Mouse (Mus musculus) embryo, embryonic 11 days (tissue): ENCODE data around the gene Cavin3.
A peak's percentile ranks its signal among the peaks of the same experiment; 100 is the strongest.
"Not testable (repeated sequence)": the region's sequence is repeated elsewhere in the genome, so short reads cannot be mapped to it uniquely, and the experiment has no call there.

Experiments used
- DNase-seq: peaks from one replicate; pipeline ENCODE4 v3.0.0-alpha.2; 2015

Gene Cavin3

DNA sequence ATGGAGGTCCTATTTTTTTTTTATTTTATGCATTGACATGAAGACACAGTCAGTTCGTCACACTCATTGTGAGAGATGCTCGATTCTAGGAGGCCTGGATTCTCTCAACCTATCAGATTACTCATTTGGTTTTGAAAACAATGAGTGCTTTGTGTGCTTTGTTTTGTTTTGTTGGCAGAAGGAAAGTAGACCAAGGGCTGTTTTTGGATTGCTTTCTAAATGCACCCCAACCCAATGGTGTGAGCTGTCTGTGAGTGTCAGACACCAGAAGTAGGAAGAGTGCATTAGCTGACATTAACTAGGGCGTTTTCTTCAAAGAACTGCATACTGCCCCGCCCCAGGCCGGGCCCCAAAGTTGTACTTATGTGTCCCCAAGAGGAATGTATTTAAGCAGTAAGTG lies 2.0 kb downstream of the Cavin3 start:
- DNase-seq: no peak

DNA sequence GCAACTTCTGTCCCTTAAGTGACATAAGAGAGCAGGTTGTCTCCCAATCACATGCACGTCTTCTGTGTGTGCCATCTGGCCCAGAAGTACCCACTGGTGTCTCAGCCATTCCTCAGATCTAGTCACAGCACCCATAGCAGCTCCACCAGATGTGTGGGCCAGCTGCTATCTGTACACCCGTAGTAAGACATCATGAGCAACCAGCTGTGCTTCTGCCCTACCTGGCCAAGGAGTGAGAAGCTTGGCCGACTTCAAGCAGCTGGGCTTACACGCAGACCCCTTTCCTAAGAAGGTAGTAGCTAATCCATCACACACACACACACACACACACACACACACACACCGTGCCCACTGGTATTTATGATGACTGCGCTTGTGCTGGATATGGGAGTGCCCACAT lies 2.9 kb downstream of the Cavin3 start:
- DNase-seq: no peak

DNA sequence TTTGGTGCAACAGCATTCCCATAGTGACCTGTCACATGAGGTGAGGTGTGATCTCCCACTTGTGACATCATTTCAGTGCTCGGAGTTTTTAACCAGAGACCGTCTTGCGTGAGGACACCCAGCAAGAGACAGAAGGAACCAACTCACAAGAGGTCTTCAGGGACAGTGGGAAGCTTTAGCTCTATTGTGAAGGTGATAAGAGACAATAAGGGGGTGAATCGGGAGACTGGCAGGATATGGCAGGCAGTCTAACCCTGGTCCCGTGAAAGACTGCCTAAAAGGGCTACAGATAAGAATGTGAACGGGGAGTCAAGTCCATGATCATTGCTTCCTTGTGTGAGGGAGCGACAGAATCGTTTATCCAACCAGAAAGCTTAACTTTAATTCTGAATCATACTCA lies 3.8 kb downstream of the Cavin3 start:
- no peak for DNase-seq

- DNase-seq: peak; percentile 67
Observed at GRCm38 (mm10) chr7:105477841-105478240, 4.3 kb downstream of the Cavin3 start.

DNA sequence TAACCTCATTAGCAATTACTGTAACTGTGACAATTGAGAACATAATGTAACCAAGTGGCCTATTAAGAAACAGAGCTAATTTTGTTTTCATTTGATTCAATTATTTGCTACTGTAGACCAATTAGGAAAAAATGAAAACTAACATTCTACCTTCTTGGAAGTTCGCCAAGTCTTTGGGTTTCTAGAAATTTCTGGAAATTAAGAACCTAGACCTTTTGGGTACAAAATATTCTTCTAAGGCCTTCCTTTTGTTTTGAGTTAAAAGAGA lies 4.7 kb downstream of the Cavin3 start:
- DNase-seq: no peak

GRCm38 (mm10) chr7:105476683-105477432 lies 5.2 kb downstream of the Cavin3 start:
- DNase-seq: no peak

DNA sequence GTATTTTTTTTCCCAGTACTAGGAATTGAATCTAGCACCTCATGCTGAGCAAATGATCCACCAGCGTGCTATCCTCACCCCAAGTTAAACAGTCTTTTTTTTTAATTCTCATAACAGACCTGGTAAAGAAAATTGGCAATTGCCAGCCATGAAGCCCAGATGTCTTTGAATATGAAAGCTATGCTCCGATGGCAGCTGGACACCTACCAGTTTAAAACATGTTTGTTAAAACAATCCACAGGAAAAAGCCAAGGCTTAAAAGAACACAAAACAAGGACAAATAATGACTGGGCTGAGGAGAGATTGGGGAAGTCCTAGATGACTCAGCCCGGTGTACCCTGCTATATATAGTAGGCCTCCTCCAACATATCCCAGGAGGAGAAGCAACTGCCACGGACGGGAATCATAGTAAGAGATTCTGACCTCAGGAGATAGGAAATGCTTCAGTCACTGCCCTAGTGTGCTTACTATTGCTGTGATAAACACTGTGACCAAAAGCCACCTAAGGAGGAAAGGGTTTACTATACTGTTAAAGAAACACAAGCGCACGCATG lies 6.6 kb downstream of the Cavin3 start:
- no peak for DNase-seq

- no peak for DNase-seq
Observed at GRCm38 (mm10) chr7:105474771-105475315, 7.3 kb downstream of the Cavin3 start.

DNA sequence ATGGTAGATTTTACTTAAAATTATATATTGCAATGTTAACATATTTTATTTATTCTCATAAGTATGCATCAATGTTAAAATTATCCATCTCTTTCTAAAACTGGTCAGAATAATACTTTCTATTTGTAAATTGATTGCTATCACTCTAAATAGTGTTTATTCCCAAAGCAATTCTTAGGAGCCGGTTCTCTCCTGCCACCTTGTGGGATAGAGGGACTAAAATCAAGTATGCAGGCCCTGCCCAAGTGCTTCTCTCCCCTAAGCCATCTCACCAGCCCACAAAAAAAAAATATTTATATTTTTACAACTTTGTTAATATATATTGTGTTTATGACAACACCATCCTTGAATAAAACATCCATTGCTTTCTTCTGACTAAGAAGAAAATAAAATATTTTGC lies 9.5 kb downstream of the Cavin3 start:
- DNase-seq: no peak

GRCm38 (mm10) chr7:105465505-105465904 lies 16.6 kb downstream of the Cavin3 start:
- not testable (repeated sequence) for DNase-seq

DNA sequence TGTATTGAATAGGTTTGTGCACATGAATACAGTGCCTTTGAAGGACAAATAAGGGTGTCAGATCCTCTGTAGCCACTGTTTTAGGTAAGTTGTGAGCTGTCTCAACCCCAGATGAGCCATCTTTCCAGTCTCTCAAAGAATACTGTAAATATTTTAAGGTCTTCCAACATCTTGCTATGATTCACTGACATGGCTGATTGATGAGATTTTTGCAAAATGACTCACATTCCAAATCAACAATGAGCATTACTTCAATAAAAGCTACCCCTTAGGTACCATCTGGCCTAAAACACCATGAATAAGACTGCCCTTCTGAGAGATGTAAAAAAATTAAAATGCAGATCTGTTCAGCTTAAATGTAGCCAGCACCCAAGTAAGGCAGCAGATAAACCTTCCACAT lies 23.6 kb downstream of the Cavin3 start:
- no peak for DNase-seq

GRCm38 (mm10) chr7:105453345-105453744 lies 28.8 kb downstream of the Cavin3 start:
- DNase-seq: not testable (repeated sequence)

DNA sequence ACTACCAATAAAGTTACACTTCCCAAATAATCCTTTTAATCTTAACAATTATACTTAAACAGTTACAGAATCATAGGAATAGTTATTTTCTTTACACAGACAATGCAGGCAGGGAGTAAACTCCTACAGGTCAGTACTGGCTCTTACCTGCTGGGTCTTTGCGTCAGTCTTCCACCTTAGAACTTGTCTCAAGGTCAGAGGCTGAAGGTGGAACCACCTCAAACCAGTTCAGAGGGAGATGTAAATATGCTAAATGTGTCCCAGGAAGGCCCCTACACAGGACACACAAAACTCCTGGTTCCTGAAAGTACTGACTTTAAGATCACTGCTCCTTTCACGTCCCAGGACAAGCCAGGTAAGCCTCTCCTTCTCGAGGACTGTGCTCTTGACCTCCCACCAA lies 37.0 kb downstream of the Cavin3 start:
- no peak for DNase-seq

- no peak for DNase-seq
Observed at GRCm38 (mm10) chr7:105441426-105441825, 40.7 kb downstream of the Cavin3 start.

DNA sequence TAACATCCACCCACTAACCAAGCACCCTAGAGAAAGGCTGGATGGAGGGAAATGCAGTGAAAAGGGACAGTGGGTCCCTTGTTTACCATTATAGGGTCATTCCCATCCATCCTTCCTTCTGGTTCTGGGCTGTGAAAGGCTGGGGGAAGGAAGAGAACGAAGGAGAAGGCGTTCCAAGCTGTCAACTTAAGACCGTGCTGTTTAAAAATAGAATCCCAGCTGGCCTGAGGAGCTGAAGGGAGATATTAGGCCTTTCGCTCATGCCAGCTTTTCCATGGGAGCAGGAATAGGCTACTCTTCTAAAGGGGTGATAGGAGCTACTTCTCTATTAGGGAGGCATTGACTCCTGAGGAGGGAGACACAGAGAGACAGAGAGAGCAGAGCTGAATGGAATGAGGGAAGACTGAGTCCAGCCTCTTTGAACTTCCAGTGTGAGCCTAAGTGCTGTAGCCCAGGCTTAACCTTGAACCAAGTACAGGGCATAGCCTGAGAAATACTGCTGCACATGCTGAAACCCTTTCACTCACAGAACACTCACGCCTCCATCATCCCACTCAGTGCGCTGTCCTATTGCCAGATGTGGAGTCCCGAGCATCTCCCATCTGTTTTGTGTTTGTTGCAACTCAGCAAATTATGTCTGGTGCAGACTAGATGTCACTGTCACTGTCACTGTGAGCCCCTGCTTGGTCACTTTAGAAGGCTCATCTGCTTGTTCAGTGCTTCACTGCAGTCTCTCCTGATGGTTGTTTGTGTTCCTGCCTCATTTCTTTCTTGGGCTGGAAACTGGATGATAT lies 43.9 kb downstream of the Cavin3 start:
- DNase-seq: no peak

GRCm38 (mm10) chr7:105434798-105435197 lies 47.3 kb downstream of the Cavin3 start:
- no peak for DNase-seq

DNA sequence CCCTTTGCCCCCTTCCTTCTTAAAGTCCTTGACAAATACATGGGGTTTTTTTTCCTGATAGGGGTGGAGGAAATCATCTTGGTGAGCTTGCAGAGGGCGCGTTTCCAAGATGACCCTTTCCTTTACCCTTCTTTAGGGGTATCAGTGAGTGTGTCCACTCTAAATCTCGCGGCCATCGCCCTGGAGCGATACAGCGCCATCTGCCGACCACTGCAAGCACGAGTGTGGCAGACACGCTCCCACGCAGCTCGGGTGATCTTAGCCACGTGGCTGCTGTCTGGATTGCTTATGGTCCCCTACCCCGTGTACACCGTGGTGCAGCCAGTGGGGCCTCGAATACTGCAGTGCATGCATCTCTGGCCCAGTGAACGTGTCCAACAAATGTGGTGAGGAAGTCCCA lies 48.2 kb downstream of the Cavin3 start:
- DNase-seq: no peak

DNA sequence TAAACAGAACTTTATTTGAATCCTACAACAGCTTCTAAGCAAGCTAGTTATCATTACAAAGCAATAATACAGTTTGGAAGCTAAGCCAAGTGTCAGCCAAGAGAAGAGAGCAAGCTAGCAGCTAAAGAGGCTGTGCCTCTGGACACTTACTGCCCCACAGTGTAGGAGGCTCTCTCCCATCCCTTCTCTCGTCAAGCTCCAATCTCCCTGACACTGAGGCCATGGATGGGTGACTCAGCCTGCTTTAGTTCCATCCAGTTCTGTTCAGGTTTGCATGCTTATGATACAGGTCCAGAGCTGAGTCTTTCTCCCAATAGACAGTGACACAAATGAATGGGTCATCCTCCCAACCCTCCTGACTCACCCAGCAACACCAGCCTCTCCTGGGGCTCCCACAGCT lies 50.0 kb downstream of the Cavin3 start:
- no peak for DNase-seq
